Mouse (Mus musculus): ENCODE results near the gene Nmnat3. TPM values are rescaled to one million over a fixed set of nuclear protein-coding genes. Genes with fewer than 3 reads are reported as not detected.
A peak's percentile ranks its signal among the peaks of the same experiment; 100 is the strongest.

The Nmnat3 gene
- polyA plus RNA-seq, 1 experiment: 7.1 TPM

DNA sequence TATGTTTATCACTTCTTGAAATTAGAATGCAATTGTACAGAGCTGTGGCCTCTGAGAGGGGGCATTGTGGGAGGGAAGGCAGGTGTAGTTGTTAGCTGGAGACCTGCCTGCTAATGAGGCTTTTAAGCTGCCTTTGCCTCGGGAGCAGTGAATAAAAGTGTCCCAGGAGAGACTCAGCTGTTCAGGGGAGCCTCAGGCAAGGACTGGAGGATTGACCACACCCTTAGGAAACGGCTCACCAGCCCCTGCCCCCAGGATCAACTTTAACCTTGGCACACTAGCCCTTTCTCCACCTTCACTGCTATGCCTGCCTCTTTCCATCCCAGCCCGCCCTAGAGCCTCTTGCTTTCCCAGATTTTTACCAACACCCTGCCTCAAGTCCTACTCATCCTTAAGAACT lies 31.6 kb downstream of the Nmnat3 start:
- TF ChIP-seq CTCF (IDR thresholded peaks at IDR 0.05; ENCODE audit: extremely low read depth, insufficient read depth, insufficient read length, insufficient replicate concordance): no peak
- no peak for TF ChIP-seq POLR2A (IDR thresholded peaks at IDR 0.05; ENCODE audit: low read depth, low read length)
- Histone ChIP-seq H3K4me1 (ENCODE audit: control insufficient read depth, insufficient read depth, insufficient read length) (no peaks in the 10 kb centered on the region), H3K27ac (ENCODE audit: insufficient read depth, low read length) (no peak overlapping the region), H3K27me3 (ENCODE audit: control insufficient read depth, insufficient read depth, low read length) (no peaks in the 10 kb centered on the region), H3K4me3 (ENCODE audit: extremely low read depth, insufficient read depth, insufficient read length) (no peak overlapping the region), H3K36me3 (ENCODE audit: control insufficient read depth, insufficient read depth, low read length) (no peaks in the 10 kb centered on the region)
- WGBS: 86% methylated on average over 3 of the region's 3 CpGs
- no peak for DNase-seq (ENCODE audit: low read depth in 1 of 2, low spot score in 2 of 2)

DNA sequence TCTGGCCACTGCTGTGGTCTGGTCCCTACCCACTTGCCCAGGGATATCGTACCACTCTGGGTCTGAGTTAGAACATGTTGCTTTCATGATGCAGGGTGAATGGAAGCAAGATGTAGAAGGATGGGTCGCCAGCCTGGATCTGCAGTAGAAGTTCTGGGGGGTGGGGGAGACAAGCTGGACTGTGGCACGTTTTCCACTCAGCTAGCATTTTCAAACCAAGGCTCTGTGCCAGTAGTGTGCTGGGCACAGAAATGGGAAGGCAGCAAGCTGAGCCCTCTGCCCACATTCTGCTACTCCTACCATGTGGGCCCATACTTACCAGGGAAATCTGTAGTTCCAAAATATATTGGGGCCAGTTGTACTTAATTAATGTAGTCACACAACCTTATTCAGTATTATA lies 33.5 kb downstream of the Nmnat3 start:
- H3K27ac ChIP-seq (ENCODE audit: insufficient read depth, low read length): no peak overlapping the region
- no peak for DNase-seq (ENCODE audit: low read depth in 1 of 2, low spot score in 2 of 2)
- TF ChIP-seq POLR2A (IDR thresholded peaks at IDR 0.05; ENCODE audit: low read depth, low read length): no peak
- no peak for TF ChIP-seq CTCF (IDR thresholded peaks at IDR 0.05; ENCODE audit: extremely low read depth, insufficient read depth, insufficient read length, insufficient replicate concordance)
- no peaks in the 10 kb centered on the region for H3K27me3 ChIP-seq (ENCODE audit: control insufficient read depth, insufficient read depth, low read length)
- H3K36me3 ChIP-seq (ENCODE audit: control insufficient read depth, insufficient read depth, low read length): no peaks in the 10 kb centered on the region
- no peak overlapping the region for H3K4me3 ChIP-seq (ENCODE audit: extremely low read depth, insufficient read depth, insufficient read length)
- no peaks in the 10 kb centered on the region for H3K4me1 ChIP-seq (ENCODE audit: control insufficient read depth, insufficient read depth, insufficient read length)
- WGBS: 87% methylated on average over 3 of the region's 3 CpGs

DNA sequence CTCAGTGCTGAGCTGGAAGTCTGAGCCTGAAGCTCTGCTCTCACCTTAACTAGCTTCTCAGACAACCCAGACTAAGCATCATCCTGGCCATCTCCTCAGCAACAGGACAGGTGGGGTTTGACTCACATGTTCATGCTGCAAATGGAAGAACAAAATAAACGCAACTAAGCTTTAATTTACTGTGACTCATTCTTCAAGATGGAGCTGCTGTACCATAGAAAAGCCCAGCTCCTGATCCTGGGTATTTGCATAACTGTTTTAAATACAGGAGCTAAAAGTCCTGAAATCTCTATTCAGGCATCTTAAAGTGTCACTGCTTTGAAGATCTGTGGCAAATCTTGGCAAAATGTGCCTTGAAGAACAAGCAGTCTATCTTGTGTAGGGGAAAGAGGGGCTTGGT lies 38.9 kb downstream of the Nmnat3 start:
- TF ChIP-seq POLR2A (IDR thresholded peaks at IDR 0.05; ENCODE audit: low read depth, low read length): no peak
- TF ChIP-seq CTCF (IDR thresholded peaks at IDR 0.05; ENCODE audit: extremely low read depth, insufficient read depth, insufficient read length, insufficient replicate concordance): no peak
- Histone ChIP-seq H3K36me3 (ENCODE audit: control insufficient read depth, insufficient read depth, low read length) (no peaks in the 10 kb centered on the region), H3K4me1 (ENCODE audit: control insufficient read depth, insufficient read depth, insufficient read length) (no peaks in the 10 kb centered on the region), H3K4me3 (ENCODE audit: extremely low read depth, insufficient read depth, insufficient read length) (no peak overlapping the region), H3K27ac (ENCODE audit: insufficient read depth, low read length) (no peak overlapping the region), H3K27me3 (ENCODE audit: control insufficient read depth, insufficient read depth, low read length) (no peaks in the 10 kb centered on the region)
- 88% methylated on average over 1 of the region's 1 CpGs for WGBS
- no peak for DNase-seq (ENCODE audit: low read depth in 1 of 2, low spot score in 2 of 2)

DNA sequence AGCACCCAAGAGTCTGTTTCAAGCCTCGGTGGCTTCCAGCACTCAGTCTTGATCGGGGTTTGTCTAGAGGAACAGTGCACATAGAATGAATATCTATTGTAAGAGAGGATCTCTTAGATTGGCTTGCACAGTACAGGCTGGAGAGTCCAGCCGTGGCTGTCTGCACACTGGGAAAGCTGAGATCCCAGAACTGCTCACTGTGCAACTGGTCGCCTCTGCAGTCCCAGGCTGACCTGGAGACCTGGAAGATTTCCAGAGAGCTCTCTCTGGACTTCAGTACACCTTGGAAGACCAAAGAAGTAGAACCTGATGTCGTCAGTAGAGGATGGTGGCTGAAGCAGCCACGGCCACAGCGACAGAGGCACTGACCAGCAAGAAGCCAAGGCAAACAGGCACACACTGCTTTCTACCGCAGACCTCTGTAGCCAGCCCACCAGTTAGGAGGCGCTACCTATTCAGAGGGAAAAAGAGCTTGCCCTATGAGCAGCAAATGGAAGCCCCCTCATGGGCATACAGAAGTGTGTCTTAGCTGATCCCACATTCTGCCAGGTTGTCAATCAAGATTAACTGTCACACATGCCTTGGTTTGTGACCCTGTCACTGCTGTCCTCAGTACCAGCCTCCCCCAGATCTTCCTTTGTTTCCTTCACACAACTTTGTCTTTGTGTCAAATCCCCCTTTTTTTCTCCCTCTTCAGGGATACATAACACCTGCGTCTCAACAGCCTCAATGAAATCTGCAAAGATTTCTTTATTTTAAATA lies 41.4 kb downstream of the Nmnat3 start:
- Histone ChIP-seq H3K36me3 (ENCODE audit: control insufficient read depth, insufficient read depth, low read length) (no peaks in the 10 kb centered on the region), H3K4me3 (ENCODE audit: extremely low read depth, insufficient read depth, insufficient read length) (no peak overlapping the region), H3K27ac (ENCODE audit: insufficient read depth, low read length) (no peak overlapping the region), H3K4me1 (ENCODE audit: control insufficient read depth, insufficient read depth, insufficient read length) (no peaks in the 10 kb centered on the region; the same call in 1 of the 2 replicates), H3K27me3 (ENCODE audit: control insufficient read depth, insufficient read depth, low read length) (no peaks in the 10 kb centered on the region)
- TF ChIP-seq CTCF (IDR thresholded peaks at IDR 0.05; ENCODE audit: extremely low read depth, insufficient read depth, insufficient read length, insufficient replicate concordance): no peak
- TF ChIP-seq POLR2A (IDR thresholded peaks at IDR 0.05; ENCODE audit: low read depth, low read length): no peak
- DNase-seq (ENCODE audit: low read depth in 1 of 2, low spot score in 2 of 2): no peak
- WGBS: 95% methylated on average over 10 of the region's 10 CpGs

DNA sequence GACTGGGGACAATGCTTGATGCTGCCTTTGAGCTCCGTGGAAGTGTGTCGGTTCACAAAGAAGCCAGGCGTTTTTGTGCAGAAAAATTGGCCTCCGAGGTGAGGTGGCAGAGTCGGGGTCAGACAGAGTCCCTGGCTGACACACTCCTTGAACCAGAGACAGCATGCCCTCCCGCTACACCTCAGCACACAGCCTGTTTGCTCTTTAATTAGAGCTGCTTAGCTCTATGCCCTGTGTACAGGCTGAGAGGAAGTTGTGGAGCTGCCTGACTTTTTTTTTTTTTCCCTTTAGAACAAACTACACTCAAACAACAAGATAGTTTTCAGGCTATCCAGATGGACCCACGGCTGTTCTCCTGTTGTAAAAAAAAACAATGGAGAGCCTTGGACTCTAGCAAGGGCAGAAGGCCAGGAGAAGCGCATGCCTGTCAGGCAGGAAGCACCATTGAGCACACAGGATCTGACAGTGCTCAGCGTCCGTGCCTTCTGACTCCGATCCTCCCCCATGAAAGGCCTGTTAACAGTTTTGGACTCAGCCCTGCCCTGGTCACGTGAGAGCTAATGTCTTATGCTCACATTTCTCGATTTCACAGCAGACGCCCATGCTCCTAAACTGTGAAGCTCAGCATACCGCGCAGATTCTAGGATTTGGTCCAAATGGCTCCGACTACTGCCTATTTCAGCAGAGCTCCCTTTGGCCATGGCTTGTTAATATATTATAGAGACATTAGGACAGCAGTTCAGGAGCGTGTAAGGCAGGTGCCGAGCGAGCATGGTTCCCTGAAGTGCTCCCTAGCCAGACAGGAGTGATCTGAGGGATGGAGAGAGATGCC lies 42.3 kb downstream of the Nmnat3 start:
- H3K4me3 ChIP-seq (ENCODE audit: extremely low read depth, insufficient read depth, insufficient read length): no peak overlapping the region
- WGBS: 74% methylated on average over 20 of the region's 20 CpGs
- no peak overlapping the region for H3K27ac ChIP-seq (ENCODE audit: insufficient read depth, low read length)
- TF ChIP-seq CTCF (IDR thresholded peaks at IDR 0.05; ENCODE audit: extremely low read depth, insufficient read depth, insufficient read length, insufficient replicate concordance) (no peak), POLR2A (IDR thresholded peaks at IDR 0.05; ENCODE audit: low read depth, low read length) (no peak)
- H3K27me3 ChIP-seq (ENCODE audit: control insufficient read depth, insufficient read depth, low read length): no peaks in the 10 kb centered on the region
- no peaks in the 10 kb centered on the region; the same call in 1 of the 2 replicates for H3K4me1 ChIP-seq (ENCODE audit: control insufficient read depth, insufficient read depth, insufficient read length)
- H3K36me3 ChIP-seq (ENCODE audit: control insufficient read depth, insufficient read depth, low read length): no peaks in the 10 kb centered on the region
- DNase-seq (ENCODE audit: low read depth in 1 of 2, low spot score in 2 of 2): no peak

GRCm38 (mm10) chr9:98333219-98333754 lies 46.1 kb downstream of the Nmnat3 start:
- no peak overlapping the region for H3K4me3 ChIP-seq (ENCODE audit: extremely low read depth, insufficient read depth, insufficient read length)
- no peak for TF ChIP-seq POLR2A (IDR thresholded peaks at IDR 0.05; ENCODE audit: low read depth, low read length)
- no peak for TF ChIP-seq CTCF (IDR thresholded peaks at IDR 0.05; ENCODE audit: extremely low read depth, insufficient read depth, insufficient read length, insufficient replicate concordance)

More at GRCm38 (mm10) chr9:98333219-98333754, 46.1 kb downstream of the Nmnat3 start:
- H3K27me3 ChIP-seq (ENCODE audit: control insufficient read depth, insufficient read depth, low read length): no peaks in the 10 kb centered on the region
- 11% methylated on average over 3 of the region's 3 CpGs for WGBS
- H3K4me1 ChIP-seq (ENCODE audit: control insufficient read depth, insufficient read depth, insufficient read length): no peaks in the 10 kb centered on the region; the same call in 1 of the 2 replicates
- DNase-seq (ENCODE audit: low read depth in 1 of 2, low spot score in 2 of 2): peak in 1 of 2 experiments; percentile 28
- H3K27ac ChIP-seq (ENCODE audit: insufficient read depth, low read length): no peak overlapping the region
- H3K36me3 ChIP-seq (ENCODE audit: control insufficient read depth, insufficient read depth, low read length): no peaks in the 10 kb centered on the region

Measured in spleen, adult 2 months (tissue).